Mouse (Mus musculus): ENCODE measurements around the gene Olfr311.

Olfr311 gene

GRCm38 (mm10) chr11:58870961-58871360 is 31.9 kb downstream of the Olfr311 start:
- no peak for DNase-seq (ENCODE audit: low read depth, low spot score)

DNA sequence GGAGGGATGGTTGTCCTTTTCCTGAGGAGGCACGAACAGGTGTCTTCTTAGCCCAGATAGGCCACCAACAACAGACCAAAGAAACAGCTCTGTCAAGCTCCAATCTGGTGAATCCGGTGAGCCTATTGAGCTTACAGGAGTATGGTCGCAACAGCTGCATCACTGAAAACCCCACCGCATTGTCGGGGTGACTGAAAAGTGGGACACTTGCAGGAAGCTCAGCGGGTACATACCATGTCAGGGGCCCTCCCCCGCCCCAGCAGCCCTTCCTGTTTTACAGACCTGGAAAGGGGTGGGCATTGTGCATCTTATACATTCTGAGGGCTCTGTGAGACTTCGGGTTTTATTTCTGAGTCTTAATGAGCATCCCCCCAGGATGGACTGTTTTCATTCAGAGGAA is 44.7 kb downstream of the Olfr311 start:
- no peak for DNase-seq (ENCODE audit: low read depth, low spot score)

DNA sequence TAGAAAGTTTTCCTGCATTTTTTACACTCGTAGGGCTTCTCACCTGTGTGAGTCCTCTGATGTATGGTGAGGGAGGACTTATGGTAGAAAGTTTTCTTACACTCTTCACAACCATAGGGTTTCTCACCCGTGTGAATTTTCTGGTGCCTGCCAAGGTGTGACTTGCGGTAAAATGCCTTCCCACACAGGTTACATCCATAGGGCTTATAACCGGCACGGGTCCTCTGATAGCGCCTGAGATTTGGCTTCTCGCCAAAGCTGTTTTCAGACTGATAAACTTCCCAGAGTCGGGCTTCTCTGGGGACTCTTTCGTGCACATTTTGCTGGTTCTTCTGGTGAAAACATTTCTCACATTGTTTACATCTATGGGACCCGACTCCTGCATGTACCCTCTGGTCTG is 51.5 kb downstream of the Olfr311 start:
- no peak for DNase-seq (ENCODE audit: low read depth, low spot score)

All from forelimb bud, embryonic 11.5 days (tissue).